Mouse (Mus musculus) liver, embryonic 16.5 days (tissue): ENCODE results near the gene Creb5. TPM values are rescaled to one million over a fixed set of nuclear protein-coding genes. Genes with fewer than 3 reads are reported as not detected.

ENCODE experiments used
- ATAC-seq: fragments of 200-750 bp; cut with Nextera tagmentation; 2 replicates; pipeline ENCODE4 v1.8.0; 2017; ENCODE audit warnings: low read depth, mild to moderate bottlenecking, moderate number of reproducible peaks, moderate library complexity
- H3K27ac ChIP-seq: fragments of 300-500 bp; sonication (generic); 2 replicates; pipeline ENCODE4 v1.5.1; 2014; ENCODE audit warnings: mild to moderate bottlenecking, low read length
- H3K27me3 ChIP-seq: fragments of 300-500 bp; sonication (generic); 2 replicates; pipeline ENCODE4 v1.6.1; 2014; ENCODE audit warnings: low read depth, low read length, mixed read lengths; ENCODE audit not compliant: control insufficient read depth, insufficient read depth
- H3K36me3 ChIP-seq: fragments of 300-500 bp; sonication (generic); 2 replicates; pipeline ENCODE4 v1.6.1; 2014; ENCODE audit warnings: mild to moderate bottlenecking; ENCODE audit not compliant: control insufficient read depth, insufficient read depth
- H3K4me1 ChIP-seq: fragments of 300-500 bp; sonication (generic); 2 replicates; pipeline ENCODE4 v1.6.1; 2014; ENCODE audit warnings: low read depth, low read length, mixed read lengths; ENCODE audit not compliant: control insufficient read depth
- H3K4me2 ChIP-seq: fragments of 300-500 bp; sonication (generic); 2 replicates; pipeline ENCODE4 v1.6.1; 2014; ENCODE audit warnings: low read depth, low read length, mixed read lengths
- H3K4me3 ChIP-seq: fragments of 300-500 bp; sonication (generic); 2 replicates; pipeline ENCODE4 v1.5.1; 2014; ENCODE audit warnings: low read depth, mild to moderate bottlenecking, low read length
- H3K9ac ChIP-seq: fragments of 300-500 bp; sonication (generic); 2 replicates; pipeline ENCODE4 v1.6.1; 2014; ENCODE audit warnings: low read depth, low read length
- H3K9me3 ChIP-seq: fragments of 300-500 bp; sonication (generic); replicated peaks from 2 replicates; pipeline ENCODE4 v1.6.1; 2016; ENCODE audit warnings: low read length; ENCODE audit not compliant: control insufficient read depth
- WGBS: fragments of 180-500 bp; shearing (Covaris S2); extraction: QIAGEN DNeasy Blood & Tissue Kit; methylation state at CpG from one replicate; pipeline ENCODE4 v1.1.7; 2014; ENCODE audit not compliant: insufficient replicate concordance; 5-methylcytosine and 5-hydroxymethylcytosine counted together
- polyA plus RNA-seq: library from polyadenylated mRNA; unstranded; fragments of >200 nt; fragmentation: Nextera tagmentation; extraction: Ambion mirVana; gene quantifications from 2 replicates; pipeline ENCODE4 v1.2.1, GENCODE M21; 2015

Creb5 gene
- polyA plus RNA-seq, 1 experiment from 2014 or later = 0.24 TPM

GRCm38 (mm10) chr6:53696921-53697320 lies 409.9 kb downstream of the Creb5 start:
- no peak overlapping the region for H3K27ac ChIP-seq
- H3K36me3 ChIP-seq = no peaks in the 10 kb centered on the region
- no peak overlapping the region for H3K4me3 ChIP-seq
- 60% methylated on average over 6 of the region's 6 CpGs for WGBS
- ATAC-seq = no peak
- H3K9me3 ChIP-seq = no peaks in the 10 kb centered on the region
- H3K27me3 ChIP-seq = no peaks in the 10 kb centered on the region
- H3K4me2 ChIP-seq = no peak overlapping the region
- H3K4me1 ChIP-seq = no peaks in the 10 kb centered on the region
- no peak overlapping the region for H3K9ac ChIP-seq

- no peak overlapping the region for H3K9ac ChIP-seq
- WGBS = 17% methylated on average over 15 of the region's 15 CpGs
- no peak overlapping the region for H3K4me2 ChIP-seq
- ATAC-seq = no peak
- no peaks in the 10 kb centered on the region for H3K4me1 ChIP-seq
- H3K4me3 ChIP-seq = no peak overlapping the region
- no peaks in the 10 kb centered on the region for H3K27me3 ChIP-seq
- H3K9me3 ChIP-seq = no peaks in the 10 kb centered on the region
- H3K27ac ChIP-seq = no peak overlapping the region
- H3K36me3 ChIP-seq = no peaks in the 10 kb centered on the region
These were observed 411.2 kb downstream of the Creb5 start for GRCm38 (mm10) chr6:53698128-53698749.

- no peaks in the 10 kb centered on the region for H3K9me3 ChIP-seq
- WGBS = 22% methylated on average over 2 of the region's 2 CpGs
- H3K4me3 ChIP-seq = no peak overlapping the region
- H3K4me1 ChIP-seq = no peaks in the 10 kb centered on the region
- no peaks in the 10 kb centered on the region for H3K27me3 ChIP-seq
- H3K4me2 ChIP-seq = no peak overlapping the region
- H3K36me3 ChIP-seq = no peaks in the 10 kb centered on the region
- no peak overlapping the region for H3K27ac ChIP-seq
- ATAC-seq = no peak
- H3K9ac ChIP-seq = no peak overlapping the region
These were observed 417.4 kb downstream of the Creb5 start for GRCm38 (mm10) chr6:53704440-53704839.

DNA sequence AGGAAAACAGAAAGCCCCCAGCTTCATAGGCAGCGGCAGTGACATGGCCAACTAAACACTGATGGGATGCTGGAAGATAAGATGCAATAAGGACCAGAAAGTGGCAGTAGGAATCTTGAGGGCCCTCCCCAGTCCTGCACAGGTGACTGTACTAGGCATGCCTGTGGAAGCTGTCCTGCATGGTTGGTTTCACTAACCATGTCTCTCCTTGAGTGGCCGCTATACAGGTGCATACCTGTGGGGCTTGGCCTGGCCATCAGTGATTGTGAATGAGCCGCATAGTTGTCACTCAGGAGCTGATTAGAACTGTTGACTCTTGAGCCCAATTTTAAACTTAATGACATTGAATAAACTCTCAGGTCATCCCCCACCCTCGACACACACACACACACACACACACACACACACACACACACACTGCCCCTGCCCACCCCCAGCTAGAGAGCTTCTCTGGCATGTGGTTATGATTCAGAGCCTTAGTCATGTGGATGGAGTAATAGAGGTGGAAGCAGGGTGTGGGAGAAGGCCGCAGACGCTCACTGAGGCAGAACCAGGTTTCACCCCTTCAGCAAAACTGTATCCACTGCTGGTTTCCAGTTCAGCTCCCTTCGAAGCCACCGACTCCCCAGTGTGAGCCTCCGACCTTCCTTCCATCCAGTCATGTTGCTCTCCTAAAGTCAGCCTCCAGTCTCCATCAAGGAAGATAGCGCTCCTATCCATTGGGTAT lies 419.7 kb downstream of the Creb5 start:
- Histone ChIP-seq H3K4me3 (no peak overlapping the region), H3K4me1 (no peaks in the 10 kb centered on the region), H3K36me3 (no peaks in the 10 kb centered on the region), H3K4me2 (no peak overlapping the region), H3K9me3 (no peaks in the 10 kb centered on the region), H3K27me3 (no peaks in the 10 kb centered on the region), H3K9ac (no peak overlapping the region), H3K27ac (no peak overlapping the region)
- 57% methylated on average over 10 of the region's 10 CpGs for WGBS
- no peak for ATAC-seq

GRCm38 (mm10) chr6:53707795-53708194 lies 420.7 kb downstream of the Creb5 start:
- H3K4me1 ChIP-seq = no peaks in the 10 kb centered on the region
- H3K27ac ChIP-seq = no peak overlapping the region
- no peak for ATAC-seq
- WGBS = 13% methylated on average over 5 of the region's 5 CpGs
- H3K27me3 ChIP-seq = no peaks in the 10 kb centered on the region
- no peaks in the 10 kb centered on the region for H3K36me3 ChIP-seq
- H3K4me2 ChIP-seq = no peak overlapping the region
- no peak overlapping the region for H3K4me3 ChIP-seq
- no peak overlapping the region for H3K9ac ChIP-seq
- no peaks in the 10 kb centered on the region for H3K9me3 ChIP-seq

GRCm38 (mm10) chr6:53709694-53710442 lies 422.8 kb downstream of the Creb5 start:
- Histone ChIP-seq H3K27me3 (no peaks in the 10 kb centered on the region), H3K9me3 (no peaks in the 10 kb centered on the region), H3K4me3 (no peak overlapping the region), H3K27ac (no peak overlapping the region), H3K36me3 (no peaks in the 10 kb centered on the region), H3K9ac (no peak overlapping the region), H3K4me2 (no peak overlapping the region), H3K4me1 (no peaks in the 10 kb centered on the region)
- no peak for ATAC-seq
- 66% methylated on average over 14 of the region's 14 CpGs for WGBS

GRCm38 (mm10) chr6:53710560-53710959 lies 423.5 kb downstream of the Creb5 start:
- 48% methylated on average over 5 of the region's 5 CpGs for WGBS
- Histone ChIP-seq H3K27ac (no peak overlapping the region), H3K4me3 (no peak overlapping the region)

DNA sequence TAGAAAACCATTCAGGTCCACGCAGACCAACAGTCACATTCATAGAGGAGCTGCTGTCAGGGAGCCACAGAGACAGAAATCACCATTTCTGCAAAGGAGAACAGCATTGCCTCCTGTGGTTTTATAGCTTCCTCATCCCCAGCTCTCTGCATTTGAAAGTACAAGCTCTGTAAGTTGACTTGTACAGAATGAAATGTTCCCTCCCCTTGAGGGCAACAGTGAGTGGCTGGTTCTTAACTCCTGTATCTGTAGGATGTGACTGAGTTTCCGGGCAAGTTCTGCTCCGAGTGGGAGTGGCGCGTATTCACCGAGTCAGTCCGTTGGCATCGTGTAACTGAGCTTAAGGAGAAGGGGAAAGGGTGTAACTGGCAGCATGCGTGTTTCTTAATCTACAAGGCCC lies 426.1 kb downstream of the Creb5 start:
- Histone ChIP-seq H3K27me3 (no peaks in the 10 kb centered on the region), H3K4me1 (no peaks in the 10 kb centered on the region), H3K9ac (no peak overlapping the region), H3K4me3 (no peak overlapping the region), H3K27ac (no peak overlapping the region), H3K9me3 (no peaks in the 10 kb centered on the region), H3K36me3 (no peaks in the 10 kb centered on the region), H3K4me2 (no peak overlapping the region)
- WGBS = 48% methylated on average over 9 of the region's 9 CpGs
- no peak for ATAC-seq

More at GRCm38 (mm10) chr6:53710560-53710959, 423.5 kb downstream of the Creb5 start:
- no peaks in the 10 kb centered on the region for H3K36me3 ChIP-seq
- no peaks in the 10 kb centered on the region for H3K4me1 ChIP-seq
- no peaks in the 10 kb centered on the region for H3K9me3 ChIP-seq
- H3K9ac ChIP-seq = no peak overlapping the region
- no peak overlapping the region for H3K4me2 ChIP-seq
- ATAC-seq = no peak
- no peaks in the 10 kb centered on the region for H3K27me3 ChIP-seq

DNA sequence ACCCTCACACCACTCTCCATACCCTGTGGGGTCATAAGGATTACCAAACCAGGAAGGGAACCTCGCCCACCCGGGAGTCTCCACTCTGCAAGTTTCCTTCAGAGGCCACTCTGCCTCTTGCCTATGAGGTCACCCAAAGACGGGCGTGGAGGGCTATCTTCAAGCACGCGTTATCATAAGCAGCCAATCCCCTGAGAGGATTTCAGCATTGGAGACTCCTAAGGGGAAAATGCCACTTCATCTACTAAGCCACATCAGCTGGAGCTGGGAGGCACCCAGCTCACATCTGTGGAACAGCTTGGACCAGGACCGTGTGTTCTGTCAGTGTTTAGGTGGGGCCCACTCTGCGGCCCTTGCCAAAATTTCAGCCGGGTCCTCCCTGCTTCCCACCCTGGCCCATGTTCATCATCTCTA lies 427.8 kb downstream of the Creb5 start:
- no peaks in the 10 kb centered on the region for H3K9me3 ChIP-seq
- no peaks in the 10 kb centered on the region for H3K4me1 ChIP-seq
- H3K36me3 ChIP-seq = no peaks in the 10 kb centered on the region
- no peak for ATAC-seq
- no peak overlapping the region for H3K4me3 ChIP-seq
- H3K9ac ChIP-seq = no peak overlapping the region
- H3K4me2 ChIP-seq = no peak overlapping the region
- no peaks in the 10 kb centered on the region for H3K27me3 ChIP-seq
- no peak overlapping the region for H3K27ac ChIP-seq
- 74% methylated on average over 9 of the region's 9 CpGs for WGBS
